Mouse (Mus musculus): ENCODE measurements around the gene Tcl1. TPM values are rescaled to one million over a fixed set of nuclear protein-coding genes. Genes with fewer than 3 reads are reported as not detected.

Gene Tcl1
- not detected in 2 replicates for polyA plus RNA-seq (2012)

- TF ChIP-seq GATA1 (IDR thresholded peaks at IDR 0.05; ENCODE audit: low read length), result no peak
Measured at GRCm38 (mm10) chr12:105222601-105223319, at the start of gene Tcl1. Gene Tcl1 (minus strand): TSS chr12:105222793.

GRCm38 (mm10) chr12:105271016-105271965, 48.7 kb upstream of the Tcl1 start:
- no peak for TF ChIP-seq GATA1 (IDR thresholded peaks at IDR 0.05; ENCODE audit: low read length)

GRCm38 (mm10) chr12:105267076-105267475, 44.5 kb upstream of the Tcl1 start:
- no peak for TF ChIP-seq GATA1 (IDR thresholded peaks at IDR 0.05; ENCODE audit: low read length)

GRCm38 (mm10) chr12:105266096-105266495, 43.5 kb upstream of the Tcl1 start:
- no peak for TF ChIP-seq GATA1 (IDR thresholded peaks at IDR 0.05; ENCODE audit: low read length)

- TF ChIP-seq GATA1 (IDR thresholded peaks at IDR 0.05; ENCODE audit: low read length), result no peak
Measured at GRCm38 (mm10) chr12:105259221-105259620, 36.6 kb upstream of the Tcl1 start.

- no peak for TF ChIP-seq GATA1 (IDR thresholded peaks at IDR 0.05; ENCODE audit: low read length)
Measured at GRCm38 (mm10) chr12:105258787-105259186, 36.2 kb upstream of the Tcl1 start.

GRCm38 (mm10) chr12:105253796-105254195, 31.2 kb upstream of the Tcl1 start:
- TF ChIP-seq GATA1 (IDR thresholded peaks at IDR 0.05; ENCODE audit: low read length), result no peak

- TF ChIP-seq GATA1 (IDR thresholded peaks at IDR 0.05; ENCODE audit: low read length), result no peak
Measured at GRCm38 (mm10) chr12:105248763-105249233, 26.2 kb upstream of the Tcl1 start.

- TF ChIP-seq GATA1 (IDR thresholded peaks at IDR 0.05; ENCODE audit: low read length), result no peak
Measured at GRCm38 (mm10) chr12:105239060-105239459, 16.5 kb upstream of the Tcl1 start.

GRCm38 (mm10) chr12:105235091-105235490, 12.5 kb upstream of the Tcl1 start:
- TF ChIP-seq GATA1 (IDR thresholded peaks at IDR 0.05; ENCODE audit: low read length), result no peak

GRCm38 (mm10) chr12:105234362-105234761, 11.8 kb upstream of the Tcl1 start:
- no peak for TF ChIP-seq GATA1 (IDR thresholded peaks at IDR 0.05; ENCODE audit: low read length)

- TF ChIP-seq GATA1 (IDR thresholded peaks at IDR 0.05; ENCODE audit: low read length), result no peak
Measured at GRCm38 (mm10) chr12:105224621-105225320, 2.2 kb upstream of the Tcl1 start.

GRCm38 (mm10) chr12:105217101-105217760, 5.4 kb downstream of the Tcl1 start:
- no peak for TF ChIP-seq GATA1 (IDR thresholded peaks at IDR 0.05; ENCODE audit: low read length)

- no peak for TF ChIP-seq GATA1 (IDR thresholded peaks at IDR 0.05; ENCODE audit: low read length)
Measured at GRCm38 (mm10) chr12:105209231-105209630, 13.4 kb downstream of the Tcl1 start.

GRCm38 (mm10) chr12:105208441-105208840, 14.2 kb downstream of the Tcl1 start:
- TF ChIP-seq GATA1 (IDR thresholded peaks at IDR 0.05; ENCODE audit: low read length), result no peak

Data from G1E-ER4 (cell line).